Mouse (Mus musculus) liver, embryonic 14.5 days (tissue): ENCODE data around the gene Rad51b.

ENCODE experiments used
- CTCF ChIP-seq: IDR thresholded peaks from 2 replicates; pipeline ENCODE4 v1.5.1; 2016; ENCODE audit warnings: antibody characterized with exemption, low read depth, control low read depth
- EP300 ChIP-seq: IDR thresholded peaks from 2 replicates; pipeline ENCODE4 v1.6.1; 2016; ENCODE audit warnings: antibody characterized with exemption, low read depth

DNA sequence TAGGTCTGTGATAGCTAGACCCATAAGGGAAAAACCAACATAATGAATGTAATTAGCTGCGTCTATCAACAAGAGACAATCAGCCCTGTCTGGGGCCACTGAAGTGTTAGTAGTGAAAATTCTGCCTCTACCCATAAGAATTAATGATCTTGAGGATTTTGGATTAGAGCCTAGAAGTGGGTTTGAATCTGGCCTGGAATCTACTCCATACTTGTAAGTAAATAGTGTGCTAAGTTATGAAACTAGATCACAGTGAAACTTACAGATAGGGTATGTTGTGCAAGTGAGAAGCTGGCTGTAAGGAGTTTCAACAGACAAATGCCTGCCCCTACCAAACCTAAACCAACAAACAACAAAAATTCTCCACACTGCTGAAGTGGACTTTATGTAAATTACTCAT lies 83.1 kb downstream of the Rad51b start:
- no peak for TF ChIP-seq CTCF
- TF ChIP-seq EP300, result no peak
